Mouse (Mus musculus) testis, adult 2 months (tissue): Measurements from ENCODE around the gene 1700016K19Rik.

Experiments
- CTCF ChIP-seq: fragments of 200-500 bp; IDR thresholded peaks from 2 replicates; pipeline ENCODE4 v1.5.1; 2012; ENCODE audit warnings: low read depth, mild to moderate bottlenecking, inconsistent platforms, low read length, moderate library complexity; ENCODE audit not compliant: control insufficient read depth, insufficient read depth, insufficient replicate concordance
- POLR2A ChIP-seq: fragments of 200-500 bp; IDR thresholded peaks from 2 replicates; pipeline ENCODE4 v1.6.1; 2012; ENCODE audit warnings: low read depth, mild to moderate bottlenecking, inconsistent platforms, low read length, moderate library complexity; ENCODE audit not compliant: control insufficient read depth

- TF ChIP-seq CTCF (no peak), POLR2A (no peak)
Measured at GRCm38 (mm10) chr11:76042882-76043281, 43.2 kb downstream of the 1700016K19Rik start.
